Mouse (Mus musculus): Measurements from ENCODE around the gene Coil.

DNA sequence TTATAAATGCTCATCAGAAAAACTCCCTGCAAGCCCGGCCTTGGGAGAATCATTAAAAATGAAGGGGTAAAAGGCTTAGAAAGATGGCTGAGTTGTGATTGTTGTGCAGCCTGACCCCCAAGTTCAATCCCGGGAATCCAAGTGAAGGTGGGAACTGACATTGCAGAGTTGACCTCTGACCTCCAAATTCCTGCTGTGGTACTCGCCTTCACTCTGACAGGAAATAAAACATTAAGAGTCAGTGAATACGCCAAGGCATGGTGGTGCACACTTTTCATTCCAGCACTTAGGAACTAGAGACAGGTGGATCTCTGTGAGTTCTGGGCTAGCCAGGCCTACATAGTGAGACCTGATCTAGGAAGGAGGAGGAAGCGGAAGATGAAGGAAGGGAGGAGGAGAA is 35.4 kb downstream of the Coil start:
- TF ChIP-seq CTCF (IDR thresholded peaks at IDR 0.05; ENCODE audit: control insufficient read depth, insufficient read depth, low read length) (no peak), POLR2A (IDR thresholded peaks at IDR 0.05; ENCODE audit: borderline replicate concordance, control insufficient read depth, low read depth, low read length) (no peak)

Data from bone marrow, adult 2 months (tissue).